Mouse (Mus musculus): ENCODE measurements around the gene Kctd14. TPM values are rescaled to one million over a fixed set of nuclear protein-coding genes. Genes with fewer than 3 reads are reported as not detected.

The Kctd14 gene
- polyA plus RNA-seq, 1 experiment: not detected

GRCm38 (mm10) chr7:97491157-97491556, 40.0 kb downstream of the Kctd14 start:
- no peak for TF ChIP-seq GATA1 (IDR thresholded peaks at IDR 0.05; ENCODE audit: low read length)

GRCm38 (mm10) chr7:97492420-97492819, 41.3 kb downstream of the Kctd14 start:
- TF ChIP-seq GATA1 (IDR thresholded peaks at IDR 0.05; ENCODE audit: low read length): no peak

- no peak for TF ChIP-seq GATA1 (IDR thresholded peaks at IDR 0.05; ENCODE audit: low read length)
Measured at GRCm38 (mm10) chr7:97495052-97495451, 43.9 kb downstream of the Kctd14 start.

GRCm38 (mm10) chr7:97500555-97501209, 49.6 kb downstream of the Kctd14 start:
- no peak for TF ChIP-seq GATA1 (IDR thresholded peaks at IDR 0.05; ENCODE audit: low read length)

Other genes starting within 250 kb of the Kctd14 start
- 0.13 and 0.21 TPM in 2 replicates for gene Usp35, start 119.3 kb upstream of the Kctd14 start, polyA plus RNA-seq (2012)
- 0.38 and 0.69 TPM in 2 replicates for gene Kctd21, start 119.0 kb upstream of the Kctd14 start, polyA plus RNA-seq (2012)
- 1.2 and 1.7 TPM in 2 replicates for gene Alg8, start 79.7 kb upstream of the Kctd14 start, polyA plus RNA-seq (2012)
- gene Ndufc2, start 51.3 kb upstream of the Kctd14 start, polyA plus RNA-seq (2012): 291 and 309 TPM in 2 replicates
- not detected in 2 replicates for gene Thrsp, start 33.6 kb upstream of the Kctd14 start, polyA plus RNA-seq (2012)
- 2.3 and 2.8 TPM in 2 replicates for gene Ints4, start 29.6 kb downstream of the Kctd14 start, polyA plus RNA-seq (2012)
- 1.7 and 5.0 TPM in 2 replicates for gene Aamdc, start 128.2 kb downstream of the Kctd14 start, polyA plus RNA-seq (2012)
- 13.1 and 15.0 TPM in 2 replicates for gene Rsf1, start 128.6 kb downstream of the Kctd14 start, polyA plus RNA-seq (2012)
- gene Clns1a, start 245.3 kb downstream of the Kctd14 start, polyA plus RNA-seq (2012): 45.5 and 71.6 TPM in 2 replicates